Mouse (Mus musculus): Measurements from ENCODE around the gene 4833427G06Rik.

- no peak for TF ChIP-seq CTCF (IDR thresholded peaks at IDR 0.05; ENCODE audit: low read depth)
- TF ChIP-seq EP300 (IDR thresholded peaks at IDR 0.05; ENCODE audit: low read depth) = no peak
These were observed 69.6 kb downstream of the 4833427G06Rik start for GRCm38 (mm10) chr9:51032291-51032690.

All from liver, embryonic 14.5 days (tissue).